Mouse (Mus musculus): Measurements from ENCODE around the gene Rnase13. TPM values are rescaled to one million over a fixed set of nuclear protein-coding genes. Genes with fewer than 3 reads are reported as not detected.

Rnase13 gene
- total RNA-seq, 1 experiment from 2014 or later, result not detected

DNA sequence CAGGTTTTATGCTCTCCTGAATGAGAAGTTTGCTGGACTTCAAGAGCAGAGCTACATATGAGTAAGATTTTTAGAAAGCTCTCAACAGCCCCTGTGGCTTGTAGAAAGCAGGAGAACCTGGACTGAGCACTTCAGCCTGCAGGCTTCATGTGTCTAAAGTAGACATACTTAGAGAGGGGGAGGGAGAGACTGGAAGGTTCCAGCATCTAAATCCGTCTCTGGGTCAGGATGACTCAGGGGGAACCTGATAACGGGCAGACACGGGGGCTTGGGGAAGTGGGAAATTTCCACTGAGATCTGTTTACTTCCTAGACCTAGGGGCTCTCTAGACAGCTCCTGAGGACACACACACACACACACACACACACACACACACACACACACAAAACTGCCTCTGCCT, 7.5 kb downstream of the Rnase13 start:
- no peak for ATAC-seq (replicated peaks; ENCODE audit: insufficient number of reproducible peaks, low FRiP score, low TSS enrichment, poor library complexity, severe bottlenecking)

DNA sequence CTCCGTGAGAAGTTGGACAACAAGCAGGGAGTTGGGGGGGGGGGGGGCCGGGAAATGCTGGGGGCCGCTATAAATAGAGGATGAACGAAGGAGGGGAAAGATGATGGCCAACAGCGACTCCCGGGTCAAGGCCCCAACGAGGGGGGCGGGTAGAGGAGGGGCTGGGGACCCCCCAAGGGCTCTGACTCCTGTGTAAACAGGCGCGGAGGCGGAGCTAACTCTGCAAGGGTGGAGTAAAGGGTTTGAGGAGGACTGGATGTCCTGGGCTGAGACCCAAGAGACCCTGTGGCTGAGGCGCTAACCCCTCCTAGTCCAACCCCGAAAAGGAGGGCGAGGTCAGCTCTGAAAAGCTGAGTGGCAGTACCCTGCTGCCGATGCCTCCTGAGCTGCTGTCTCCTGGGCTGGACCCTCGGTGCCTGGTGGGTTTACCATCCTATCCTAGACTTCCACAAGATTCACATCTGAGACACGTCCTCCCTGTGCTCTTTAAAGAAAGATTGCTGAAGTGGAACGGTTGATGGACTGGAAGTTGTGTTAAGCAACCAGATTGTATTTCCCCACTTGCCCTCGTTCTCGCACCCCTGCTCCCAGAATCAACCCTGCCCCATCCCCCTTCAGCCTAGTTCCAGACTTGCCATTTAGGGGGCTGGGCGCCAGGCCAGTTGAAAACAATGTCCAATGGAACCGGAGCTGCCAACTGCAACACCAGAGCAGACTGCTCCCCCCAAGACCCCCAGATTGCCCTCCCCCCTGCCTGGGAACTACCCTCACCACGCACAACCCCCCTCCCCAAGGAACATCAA, 8.4 kb downstream of the Rnase13 start, which contains the start of gene Ndrg2:
Gene Ndrg2 (minus strand): TSS at position 199 of the 803 bp plus-strand sequence.
- ATAC-seq (replicated peaks; ENCODE audit: insufficient number of reproducible peaks, low FRiP score, low TSS enrichment, poor library complexity, severe bottlenecking), result 0 out of 2 replicates have a peak, but pooled peaks have one; percentile 18

DNA sequence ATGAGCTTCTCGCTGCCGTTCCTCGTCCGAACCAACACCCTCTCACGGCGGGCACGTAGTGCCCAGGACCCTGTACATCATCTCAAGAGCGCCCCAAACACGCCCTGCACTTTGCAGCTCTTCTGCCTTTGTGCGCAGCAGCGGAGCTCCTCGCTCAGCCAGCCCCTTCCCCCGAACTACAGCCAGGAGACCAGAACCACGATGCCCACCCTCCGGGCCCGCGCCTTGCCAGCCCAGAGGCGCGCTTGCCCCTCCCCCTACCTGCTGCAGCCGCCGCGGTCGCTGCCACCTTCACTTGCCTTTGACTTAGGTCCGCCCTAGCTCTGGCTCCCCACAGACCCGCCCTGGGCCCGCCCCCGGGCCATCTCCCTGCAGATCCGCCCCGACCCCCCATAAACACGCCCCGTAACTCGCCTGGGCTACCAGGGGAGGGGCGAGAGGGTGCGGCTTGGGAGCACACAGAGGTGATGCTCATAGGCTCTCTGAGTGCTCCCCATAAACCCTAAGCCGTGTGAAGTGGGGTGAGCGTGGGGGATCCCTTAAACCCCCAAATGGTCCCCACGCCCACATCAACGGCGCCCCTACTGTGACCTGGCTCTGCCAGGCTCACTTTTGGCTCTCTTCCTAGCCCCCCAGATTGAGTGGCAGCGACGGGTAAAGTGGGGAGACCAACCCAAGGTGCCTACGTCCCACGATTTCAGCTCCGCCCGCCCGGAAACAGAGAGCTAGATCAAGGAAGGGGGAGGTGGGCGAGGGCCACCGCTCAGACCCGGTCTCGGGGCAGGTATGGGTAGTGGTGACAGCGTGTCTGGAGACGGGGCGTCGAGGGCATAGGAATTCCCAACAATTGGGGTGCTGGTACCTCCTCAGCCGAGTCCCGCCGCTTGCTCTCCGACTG, 9.3 kb downstream of the Rnase13 start:
- ATAC-seq (replicated peaks; ENCODE audit: insufficient number of reproducible peaks, low FRiP score, low TSS enrichment, poor library complexity, severe bottlenecking), result peak; percentile 52

DNA sequence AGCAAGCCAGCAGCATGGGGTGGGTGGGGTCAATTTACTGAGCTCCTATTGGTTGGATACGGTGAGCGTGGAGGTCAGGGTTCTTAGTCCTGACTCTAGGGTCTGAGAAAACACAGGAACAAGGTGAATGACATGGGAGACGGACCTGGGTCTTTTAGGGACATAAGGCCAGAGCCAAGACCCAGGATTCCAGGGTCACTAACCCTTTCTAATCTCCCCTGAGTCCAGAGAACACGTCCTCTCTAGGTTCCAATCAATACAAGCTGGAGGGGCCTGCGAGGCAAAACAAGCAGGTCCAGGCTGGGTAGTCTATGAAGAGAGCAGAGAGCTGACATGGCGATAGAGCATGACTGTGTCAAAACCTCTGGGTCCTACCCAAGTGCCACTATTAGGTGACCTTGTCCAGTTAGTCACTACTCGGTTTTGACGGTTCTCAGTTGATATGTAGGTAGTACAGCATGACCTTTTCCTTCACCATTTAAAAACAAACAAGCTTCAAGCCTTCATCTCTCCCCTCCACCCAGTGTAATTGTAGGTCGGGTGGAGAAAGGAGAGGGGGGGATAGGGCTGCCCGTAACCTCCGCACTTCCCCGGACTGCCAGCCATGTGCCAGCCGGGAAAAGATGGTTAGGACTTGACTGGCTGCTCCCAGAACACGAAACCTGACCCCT, 10.0 kb downstream of the Rnase13 start:
- ATAC-seq (replicated peaks; ENCODE audit: insufficient number of reproducible peaks, low FRiP score, low TSS enrichment, poor library complexity, severe bottlenecking), result no peak

DNA sequence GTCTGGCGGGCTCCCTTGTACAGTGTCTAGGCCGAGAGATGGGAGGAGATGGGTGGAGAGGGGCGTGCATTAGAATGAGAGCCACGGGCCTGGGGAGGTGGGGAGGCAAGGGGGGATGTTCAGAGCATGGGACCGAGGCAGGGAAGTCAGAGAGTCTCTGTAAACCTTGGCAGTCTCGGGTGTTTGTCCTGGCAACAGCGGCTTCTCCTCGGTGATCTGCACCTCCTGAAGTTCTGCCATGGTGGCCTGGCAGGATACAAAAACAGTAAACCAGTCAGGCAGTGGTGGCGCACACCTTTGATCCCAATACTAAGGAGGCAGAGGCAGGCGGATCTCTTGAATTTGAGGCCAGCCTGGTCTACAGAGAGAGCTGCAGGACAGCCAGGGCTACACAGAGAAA, 11.3 kb downstream of the Rnase13 start:
- ATAC-seq (replicated peaks; ENCODE audit: insufficient number of reproducible peaks, low FRiP score, low TSS enrichment, poor library complexity, severe bottlenecking), result no peak

DNA sequence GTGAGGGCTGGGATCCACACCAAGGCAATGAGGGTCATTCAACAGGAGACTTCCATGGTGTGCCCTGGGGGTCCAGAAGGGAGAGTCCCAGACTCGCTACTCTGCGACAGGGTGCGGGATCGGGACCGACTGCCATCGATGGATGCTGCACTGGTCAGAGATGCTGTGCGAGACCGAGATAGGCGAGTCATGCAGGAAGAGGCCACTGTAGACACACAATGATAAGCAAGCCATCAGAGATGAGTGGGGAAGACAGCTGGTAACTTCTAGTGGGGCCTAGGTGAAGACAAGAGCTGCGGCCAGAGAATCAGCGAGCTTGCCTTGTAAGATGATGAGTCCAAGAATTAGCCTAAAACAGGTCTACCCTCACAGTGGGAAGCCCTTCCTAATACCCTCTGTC, 16.5 kb downstream of the Rnase13 start:
- no peak for ATAC-seq (replicated peaks; ENCODE audit: insufficient number of reproducible peaks, low FRiP score, low TSS enrichment, poor library complexity, severe bottlenecking)

DNA sequence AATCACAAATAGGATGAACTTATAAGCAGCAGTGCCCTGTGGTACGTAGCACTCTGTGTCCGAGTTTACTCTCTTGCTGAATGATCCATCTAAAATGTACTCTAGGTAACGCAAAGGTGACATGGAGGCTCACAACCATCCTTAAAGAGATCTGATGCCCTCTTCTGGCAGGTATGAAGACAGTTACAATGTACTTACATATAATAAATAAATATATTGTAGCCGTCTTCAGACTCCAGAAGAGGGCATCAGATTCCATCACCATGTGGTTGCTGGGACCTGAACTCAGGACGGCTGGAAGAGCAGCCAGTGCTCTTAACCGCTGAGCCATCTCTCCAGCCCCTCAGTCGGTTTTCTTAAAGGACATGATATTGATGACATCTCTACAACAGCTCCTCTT, 17.9 kb downstream of the Rnase13 start:
- ATAC-seq (replicated peaks; ENCODE audit: insufficient number of reproducible peaks, low FRiP score, low TSS enrichment, poor library complexity, severe bottlenecking), result no peak

DNA sequence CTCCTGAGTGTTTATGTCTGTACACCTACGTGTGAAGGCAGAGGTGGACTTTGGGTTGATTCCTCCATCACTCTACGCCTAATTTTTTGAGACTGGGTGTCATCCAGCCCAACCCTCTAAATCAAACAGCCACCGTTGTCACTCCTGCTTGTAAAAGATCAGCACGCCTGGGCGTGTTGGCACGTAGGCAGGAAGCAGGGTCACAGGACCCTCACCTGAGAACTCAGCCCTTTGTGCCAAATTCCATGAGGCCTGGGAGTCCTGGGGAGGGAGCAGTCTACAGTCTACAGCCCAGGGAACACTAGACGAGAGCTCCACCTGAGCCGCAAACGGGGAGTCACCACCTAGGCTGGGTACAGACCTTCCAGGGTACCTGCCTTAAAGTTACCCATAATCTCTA, 18.8 kb downstream of the Rnase13 start:
- ATAC-seq (replicated peaks; ENCODE audit: insufficient number of reproducible peaks, low FRiP score, low TSS enrichment, poor library complexity, severe bottlenecking), result no peak

DNA sequence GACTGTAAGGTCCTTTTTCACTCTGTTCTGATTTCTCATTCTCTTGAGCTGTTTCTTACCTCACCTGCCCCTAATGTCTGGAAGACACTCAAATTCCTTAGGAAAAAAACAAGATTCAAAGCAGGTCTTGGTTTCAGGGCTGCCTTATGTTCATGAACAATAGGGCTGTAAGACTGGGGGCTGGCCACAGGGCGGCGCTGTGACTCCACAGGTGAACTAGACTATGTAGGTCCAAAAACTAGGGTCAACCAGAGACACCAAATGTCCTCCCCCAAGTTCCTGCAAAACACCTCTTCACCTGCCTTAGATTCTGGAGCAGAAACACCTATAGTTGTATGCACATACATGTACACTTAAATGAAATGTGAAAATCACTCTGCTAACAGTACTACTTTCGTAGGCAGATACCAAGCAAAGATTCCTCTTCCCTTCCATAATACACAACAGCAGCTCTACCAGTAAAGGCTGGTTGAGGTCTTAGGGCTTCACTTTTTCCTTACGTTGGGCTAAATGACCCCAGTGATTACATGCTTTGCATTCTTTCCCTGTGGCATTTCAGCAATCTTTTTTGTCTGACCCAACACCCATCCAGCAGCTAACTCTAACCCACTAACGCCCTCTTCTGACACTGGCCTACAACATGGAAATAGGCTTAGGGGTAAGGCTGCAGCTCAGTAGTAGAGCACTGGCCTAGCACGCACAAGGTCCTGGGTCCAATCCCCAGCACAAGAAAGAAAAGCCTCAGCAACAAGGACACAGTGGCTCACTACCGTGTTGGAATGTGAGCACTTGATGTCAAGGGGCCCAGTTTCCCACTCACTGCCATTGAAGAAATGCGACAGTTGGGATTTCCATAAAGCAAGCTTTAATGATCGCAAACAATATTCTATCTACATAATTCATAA, 19.5 kb downstream of the Rnase13 start:
- ATAC-seq (replicated peaks; ENCODE audit: insufficient number of reproducible peaks, low FRiP score, low TSS enrichment, poor library complexity, severe bottlenecking), result peak; percentile 76

DNA sequence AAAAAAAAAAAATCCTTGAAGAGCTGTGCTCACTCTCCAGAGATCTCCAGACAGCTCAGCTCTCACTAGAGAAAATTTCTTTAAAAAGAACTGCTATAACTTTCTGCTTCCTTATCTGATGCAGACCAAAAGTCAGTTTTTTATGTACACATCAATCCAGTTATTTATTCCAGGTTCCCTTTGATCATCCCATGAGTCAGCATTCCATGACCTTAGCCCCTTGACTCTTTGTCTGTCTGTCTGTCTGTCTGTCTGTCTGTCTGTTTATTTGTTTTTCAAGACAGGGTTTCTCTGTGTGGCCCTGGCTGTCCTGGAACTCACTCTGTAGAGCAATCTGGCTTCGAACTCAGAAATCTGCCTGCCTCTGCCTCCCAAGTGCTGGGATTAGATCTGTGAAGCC, 23.2 kb downstream of the Rnase13 start:
- ATAC-seq (replicated peaks; ENCODE audit: insufficient number of reproducible peaks, low FRiP score, low TSS enrichment, poor library complexity, severe bottlenecking), result no peak

DNA sequence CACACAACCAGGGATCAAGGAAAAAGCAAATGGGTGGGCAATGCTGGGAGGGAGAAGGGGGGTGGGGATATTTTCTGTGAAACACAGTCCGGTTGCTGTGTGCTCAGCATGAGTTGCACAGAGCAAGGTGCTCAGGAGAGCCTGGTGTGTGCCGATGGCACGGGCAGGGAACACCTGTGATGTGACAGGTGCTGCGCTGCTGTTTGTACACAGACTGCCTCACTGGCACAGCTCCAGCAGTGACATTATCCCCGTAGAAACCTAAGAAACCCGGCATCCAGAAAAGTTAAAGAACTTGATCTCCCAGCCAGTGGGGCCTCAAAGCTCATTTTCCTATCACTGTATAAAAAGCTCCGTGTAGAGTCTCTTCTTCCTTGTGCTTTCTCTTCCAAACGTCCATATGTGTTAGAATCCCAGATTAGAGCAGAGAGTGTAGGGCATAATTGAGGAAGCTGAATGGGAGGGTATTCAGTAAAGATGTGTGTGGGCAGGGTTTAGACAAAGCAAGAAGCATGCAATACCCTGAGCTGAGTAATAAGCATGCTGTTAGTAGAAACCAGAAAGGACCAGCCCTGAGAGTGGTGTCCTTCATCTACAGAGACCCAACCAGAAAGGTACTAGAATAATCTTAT, 25.9 kb downstream of the Rnase13 start:
- ATAC-seq (replicated peaks; ENCODE audit: insufficient number of reproducible peaks, low FRiP score, low TSS enrichment, poor library complexity, severe bottlenecking), result no peak

DNA sequence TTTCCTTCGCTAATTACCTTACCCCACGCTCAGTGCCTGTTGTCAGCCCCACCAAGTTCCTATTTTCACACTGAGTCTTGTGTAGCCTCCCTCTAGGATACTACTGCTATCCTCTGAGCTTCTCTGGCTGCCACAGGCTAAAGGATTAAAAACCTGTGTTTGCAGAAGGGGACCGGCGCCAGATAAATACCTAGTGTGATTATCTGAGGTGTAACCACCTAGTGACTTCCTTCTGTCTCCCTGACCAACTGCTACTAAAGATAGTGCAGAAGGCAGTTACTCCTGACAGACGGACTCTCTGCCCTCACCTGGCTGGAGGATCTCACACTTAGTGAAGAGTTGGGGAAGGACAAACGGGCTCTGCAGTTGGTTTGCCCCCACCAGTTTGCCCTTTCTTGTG, 26.6 kb downstream of the Rnase13 start:
- no peak for ATAC-seq (replicated peaks; ENCODE audit: insufficient number of reproducible peaks, low FRiP score, low TSS enrichment, poor library complexity, severe bottlenecking)

DNA sequence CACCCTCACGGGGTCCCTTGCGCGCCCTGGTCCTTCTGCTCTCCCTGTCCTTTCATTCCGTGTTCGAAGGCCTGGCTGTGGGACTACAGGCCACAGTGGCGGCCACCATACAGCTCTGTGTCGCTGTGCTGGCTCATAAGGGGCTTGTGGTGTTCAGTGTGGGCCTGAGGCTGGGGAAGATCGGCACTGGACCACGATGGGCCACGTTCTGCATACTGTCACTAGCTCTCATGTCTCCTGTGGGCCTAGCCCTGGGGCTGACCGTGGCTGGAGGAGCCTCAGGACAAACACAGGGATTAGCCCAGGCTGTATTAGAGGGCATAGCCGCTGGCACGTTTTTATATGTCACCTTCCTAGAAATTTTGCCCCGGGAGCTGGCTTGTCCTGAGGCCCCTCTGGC, 27.5 kb downstream of the Rnase13 start:
- no peak for ATAC-seq (replicated peaks; ENCODE audit: insufficient number of reproducible peaks, low FRiP score, low TSS enrichment, poor library complexity, severe bottlenecking)

DNA sequence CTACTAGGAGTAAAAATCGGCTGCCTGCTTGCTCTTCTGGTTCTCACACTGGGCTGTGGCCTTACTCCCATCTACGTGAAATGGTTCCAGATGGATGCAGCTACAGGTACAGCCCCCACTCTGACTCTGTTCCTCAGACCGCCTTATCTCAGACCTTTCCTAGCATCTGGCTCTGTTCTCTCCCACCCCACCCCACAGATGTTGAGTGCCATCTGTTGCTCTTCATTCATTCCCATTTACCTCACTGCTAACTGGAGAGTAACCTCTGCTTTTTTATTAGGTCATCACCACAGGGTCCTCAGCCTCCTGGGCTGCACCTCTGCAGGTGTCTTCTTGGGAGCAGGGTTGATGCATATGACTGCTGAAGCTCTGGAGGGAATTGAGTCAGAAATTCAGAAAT, 28.8 kb downstream of the Rnase13 start:
- no peak for ATAC-seq (replicated peaks; ENCODE audit: insufficient number of reproducible peaks, low FRiP score, low TSS enrichment, poor library complexity, severe bottlenecking)

DNA sequence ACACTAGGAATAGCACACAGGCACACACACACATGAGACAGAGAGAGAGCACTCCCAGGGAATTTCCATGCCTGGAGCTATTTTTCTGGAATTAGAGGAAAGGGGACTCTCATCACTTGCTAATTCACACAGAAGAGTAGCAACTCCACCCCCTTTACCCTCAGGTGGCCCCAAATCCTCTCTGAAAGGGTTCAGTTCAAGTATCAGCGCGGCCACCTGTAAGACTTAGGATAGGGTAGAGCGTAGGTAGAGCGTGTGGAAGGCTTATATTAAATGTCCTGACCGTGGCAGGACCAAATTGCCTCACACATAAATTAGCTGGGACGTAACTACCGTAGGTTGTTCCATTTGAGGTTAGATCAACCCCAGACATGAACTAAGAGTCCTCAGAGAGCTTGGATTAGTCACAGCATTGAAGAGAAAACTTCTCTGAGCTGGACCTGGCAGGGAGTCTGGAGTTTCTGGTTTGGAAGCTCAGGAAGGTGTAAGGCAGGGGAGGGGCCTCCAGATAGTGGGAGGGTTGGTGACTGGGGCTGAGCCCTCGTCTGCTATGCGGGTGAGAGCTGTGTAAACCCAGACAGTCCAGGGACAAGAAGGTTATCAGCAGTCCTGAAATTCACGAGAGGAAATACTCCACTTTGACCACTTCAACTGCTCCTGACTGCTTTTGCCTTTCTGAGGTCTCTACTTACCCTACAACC, 29.3 kb downstream of the Rnase13 start:
- no peak for ATAC-seq (replicated peaks; ENCODE audit: insufficient number of reproducible peaks, low FRiP score, low TSS enrichment, poor library complexity, severe bottlenecking)

DNA sequence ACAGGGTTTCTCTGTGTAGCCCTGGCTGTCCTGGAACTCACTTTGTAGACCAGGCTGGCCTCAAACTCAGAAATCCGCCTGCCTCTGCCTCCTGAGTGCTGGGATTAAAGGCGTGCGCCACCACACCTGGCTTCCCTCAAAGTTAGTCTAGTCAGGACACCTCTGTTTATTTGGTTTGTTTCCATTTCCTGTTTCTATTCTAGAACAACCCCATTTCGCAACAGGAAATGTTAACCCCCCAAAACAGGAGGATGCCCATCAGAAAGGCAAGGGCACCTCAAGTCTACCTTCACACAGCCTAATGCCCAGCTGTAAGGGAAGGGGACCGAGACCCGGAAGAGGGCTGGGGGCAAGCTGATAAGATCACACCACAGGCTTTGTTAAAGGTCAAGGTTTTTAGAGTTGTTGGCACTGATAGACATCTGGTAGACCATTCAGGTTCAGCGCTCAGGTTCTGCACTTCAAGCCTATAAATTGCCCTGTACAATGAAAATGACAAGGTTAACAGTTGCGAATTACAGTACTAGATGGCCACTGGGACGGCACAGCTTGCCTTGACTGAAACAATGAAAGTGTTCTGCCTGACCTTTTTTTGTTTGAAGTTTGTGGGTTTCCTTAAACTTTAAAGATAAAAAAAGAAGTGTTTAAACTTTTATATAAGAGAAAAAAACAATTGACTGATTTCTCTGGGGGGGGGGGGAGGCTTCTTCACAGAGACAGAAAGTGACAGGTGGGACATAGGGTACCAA, 30.2 kb downstream of the Rnase13 start, which contains the start of gene Slc39a2:
Gene Slc39a2 (plus strand): TSS at position 699 of the 749 bp plus-strand sequence.
- no peak for ATAC-seq (replicated peaks; ENCODE audit: insufficient number of reproducible peaks, low FRiP score, low TSS enrichment, poor library complexity, severe bottlenecking)

DNA sequence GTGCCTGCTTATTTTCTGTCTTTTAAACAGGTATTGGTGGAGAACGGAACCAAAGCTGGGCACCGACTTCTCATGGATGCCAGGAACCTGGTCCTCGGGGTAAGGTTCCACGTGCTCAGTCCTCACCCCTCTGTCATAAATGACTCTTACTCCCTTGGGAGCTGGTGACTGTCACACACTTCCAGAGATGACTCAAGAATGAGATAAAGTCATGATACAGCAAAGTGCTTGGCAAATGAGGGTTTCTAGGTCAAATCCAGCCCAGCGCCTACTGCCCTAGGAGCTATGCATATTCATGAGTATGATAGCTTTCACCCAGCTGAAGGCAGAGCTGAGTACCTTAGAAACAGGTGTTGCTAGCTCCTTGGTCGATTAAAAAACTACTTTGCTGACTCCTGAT, 32.7 kb downstream of the Rnase13 start:
- no peak for ATAC-seq (replicated peaks; ENCODE audit: insufficient number of reproducible peaks, low FRiP score, low TSS enrichment, poor library complexity, severe bottlenecking)

Data from monocyte, adult 5-6 weeks (primary cell).